Mouse (Mus musculus) bone marrow, adult 2 months (tissue): ENCODE data around the gene Rptor. TPM values are rescaled to one million over a fixed set of nuclear protein-coding genes. Genes with fewer than 3 reads are reported as not detected.

Experiments
- H3K27ac ChIP-seq: fragments of 200-500 bp; 2 replicates; pipeline ENCODE4 v1.5.1; 2012; ENCODE audit warnings: low read depth, mild to moderate bottlenecking, control low read depth, inconsistent platforms, low read length; ENCODE audit not compliant: control insufficient read depth, poor library complexity, insufficient read depth
- H3K4me1 ChIP-seq: fragments of 200-500 bp; 2 replicates; pipeline ENCODE4 v1.6.1; 2011; ENCODE audit warnings: low read length; ENCODE audit not compliant: control insufficient read depth, insufficient read depth
- H3K4me3 ChIP-seq: fragments of 200-500 bp; replicated peaks from 2 replicates; pipeline ENCODE3; 2011; ENCODE audit warnings: mild to moderate bottlenecking, low read depth, low read length, control low read depth; ENCODE audit not compliant: control insufficient read depth
- CTCF ChIP-seq: fragments of 200-500 bp; IDR thresholded peaks from 2 replicates; pipeline ENCODE4 v1.5.1; 2011; ENCODE audit warnings: low read length, control low read depth; ENCODE audit not compliant: control insufficient read depth, insufficient read depth
- POLR2A ChIP-seq: fragments of 200-500 bp; IDR thresholded peaks from 2 replicates; pipeline ENCODE4 v1.6.1; 2011; ENCODE audit warnings: low read depth, mild to moderate bottlenecking, control low read depth, low read length, borderline replicate concordance; ENCODE audit not compliant: control insufficient read depth
- WGBS: fragments of 180-500 bp; shearing (Covaris S2); methylation state at CpG from one replicate; pipeline ENCODE4 v1.1.7; 2018; 5-methylcytosine and 5-hydroxymethylcytosine counted together
- polyA plus RNA-seq: library from polyadenylated mRNA; stranded (reverse); fragments of >200 nt; gene quantifications from 2 replicates; pipeline ENCODE4 v1.2.4, GENCODE M21; 2011; ENCODE audit warnings: low replicate concordance; ENCODE audit not compliant: missing spikeins, insufficient read depth, insufficient read length

The Rptor gene
- polyA plus RNA-seq, 1 experiment = 15.6 TPM

DNA sequence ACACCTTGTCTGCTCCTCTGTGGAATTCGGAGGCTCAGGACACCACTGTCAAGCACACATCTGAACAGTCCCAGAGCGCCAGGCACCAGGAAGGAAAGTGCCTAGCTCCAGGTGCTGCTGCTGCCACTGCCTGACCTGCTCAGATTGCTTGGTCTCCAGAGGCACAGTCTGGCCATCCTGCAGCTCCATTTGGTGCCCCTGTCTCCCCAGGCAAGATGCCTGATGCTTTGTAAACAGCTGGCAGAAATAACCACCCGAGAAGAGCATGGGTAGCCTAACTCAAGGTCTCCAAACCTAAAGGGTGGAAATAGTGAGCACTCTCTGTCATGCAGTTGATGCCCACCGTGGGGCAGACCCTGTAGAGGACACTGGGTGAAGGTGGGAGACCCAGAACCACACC lies 311.7 kb downstream of the Rptor start:
- H3K4me1 ChIP-seq = peaks cover 9% of the 10 kb centered on the region
- 5% methylated on average over 4 of the region's 4 CpGs for WGBS
- H3K27ac ChIP-seq = no peak overlapping the region
- H3K4me3 ChIP-seq = peak overlapping the region; percentile 95
- TF ChIP-seq POLR2A (no peak), CTCF (no peak)

DNA sequence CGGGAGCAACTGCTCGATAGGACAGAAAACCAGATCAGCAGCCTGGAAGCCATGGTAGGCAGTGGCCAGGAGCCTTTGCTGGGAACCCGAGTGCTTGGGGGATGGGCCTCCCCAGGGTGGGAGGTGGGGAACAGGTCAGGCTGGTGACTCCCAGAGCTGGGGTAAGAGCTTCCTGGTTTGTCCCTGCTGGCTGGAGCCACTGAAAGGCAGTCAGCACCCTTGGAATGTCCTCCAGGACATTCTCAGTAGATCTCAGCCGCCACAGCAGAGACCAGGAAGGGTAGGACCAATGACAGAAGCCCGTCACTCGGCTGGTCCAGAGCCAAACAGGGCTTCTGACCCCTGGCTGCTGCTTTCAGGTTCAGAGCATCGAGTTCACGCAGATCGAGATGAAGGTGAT lies 313.0 kb downstream of the Rptor start:
- H3K27ac ChIP-seq = no peak overlapping the region
- WGBS = 70% methylated on average over 9 of the region's 9 CpGs
- no peak overlapping the region for H3K4me3 ChIP-seq
- no peak for TF ChIP-seq CTCF
- TF ChIP-seq POLR2A = no peak
- H3K4me1 ChIP-seq = peaks cover 9% of the 10 kb centered on the region

DNA sequence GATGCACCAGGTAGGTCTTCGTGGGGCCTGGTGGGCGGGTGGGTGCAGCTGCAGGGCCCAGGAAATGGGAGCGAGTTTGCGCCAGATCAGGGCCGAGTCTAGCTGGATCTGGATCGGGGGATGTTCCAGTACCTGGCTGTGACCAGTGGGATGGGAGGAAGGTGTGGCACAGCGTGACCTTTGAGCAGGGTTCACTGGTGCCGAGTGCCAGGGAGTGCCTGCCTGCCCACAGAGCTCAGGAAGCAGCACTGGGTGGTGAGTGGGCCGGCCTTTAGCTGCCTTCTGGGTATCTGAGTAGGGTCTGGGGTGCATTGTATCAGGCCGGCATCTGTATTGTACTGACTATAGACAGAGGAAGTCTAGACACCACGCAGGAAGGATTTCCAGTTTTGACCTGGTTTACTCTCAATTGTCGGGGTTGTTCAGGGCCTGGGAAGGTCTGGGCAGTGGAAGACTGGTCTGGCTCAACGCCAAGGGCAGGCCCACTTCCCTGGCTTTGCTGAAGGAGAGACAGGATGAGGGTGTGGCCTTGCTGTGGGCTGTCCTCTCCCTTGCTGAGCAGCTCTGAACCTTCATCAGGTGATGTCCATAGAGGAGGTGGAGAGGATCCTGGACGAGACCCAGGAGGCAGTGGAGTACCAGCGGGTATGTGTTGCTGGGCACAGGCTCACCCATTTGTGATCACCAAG lies 313.5 kb downstream of the Rptor start:
- WGBS = 59% methylated on average over 15 of the region's 15 CpGs
- no peak overlapping the region for H3K27ac ChIP-seq

DNA sequence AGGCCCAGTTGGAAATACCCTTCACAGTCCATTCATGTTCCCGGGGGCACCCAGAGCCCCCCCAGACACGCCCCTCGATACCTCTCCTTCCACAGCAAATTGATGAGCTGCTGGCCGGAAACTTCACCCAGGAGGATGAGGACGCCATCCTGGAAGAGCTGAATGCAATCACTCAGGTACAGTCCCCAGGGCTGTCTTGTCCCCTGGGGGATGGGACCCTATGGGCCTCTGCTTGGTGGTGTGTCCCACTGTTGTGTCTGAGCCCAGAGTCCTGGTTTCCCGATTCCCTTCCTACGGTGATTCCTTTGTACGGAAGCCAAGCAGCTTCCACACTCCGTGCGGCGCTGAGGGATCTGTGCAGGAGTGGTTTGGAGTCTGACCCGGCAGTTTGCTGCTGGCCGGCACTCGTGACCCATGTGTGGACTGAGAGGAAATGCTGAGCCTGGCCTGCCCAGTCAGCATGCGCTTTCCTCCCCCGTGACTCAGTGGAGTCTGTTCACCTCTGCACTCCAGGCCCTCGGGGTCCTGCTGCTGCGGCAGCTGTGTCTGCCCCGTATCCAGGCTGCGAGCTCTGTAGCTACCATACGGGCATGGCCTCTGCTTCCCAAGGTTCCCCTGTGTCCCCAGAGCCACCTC lies 314.2 kb downstream of the Rptor start:
- 90% methylated on average over 21 of the region's 21 CpGs for WGBS
- peaks cover 9% of the 10 kb centered on the region for H3K4me1 ChIP-seq

More for the DNA sequence above, 313.5 kb downstream of the Rptor start:
- H3K4me1 ChIP-seq = peaks cover 9% of the 10 kb centered on the region
- no peak overlapping the region for H3K4me3 ChIP-seq
- TF ChIP-seq CTCF = no peak
- no peak for TF ChIP-seq POLR2A

GRCm38 (mm10) chr11:119918521-119918920 lies 315.8 kb downstream of the Rptor start:
- TF ChIP-seq POLR2A (no peak), CTCF (no peak)
- WGBS = 87% methylated on average over 7 of the region's 7 CpGs
- Histone ChIP-seq H3K4me3 (no peak overlapping the region), H3K4me1 (peaks cover 5% of the 10 kb centered on the region), H3K27ac (no peak overlapping the region)

More for the DNA sequence above, 314.2 kb downstream of the Rptor start:
- TF ChIP-seq POLR2A = no peak
- no peak for TF ChIP-seq CTCF
- no peak overlapping the region for H3K4me3 ChIP-seq
- no peak overlapping the region for H3K27ac ChIP-seq

DNA sequence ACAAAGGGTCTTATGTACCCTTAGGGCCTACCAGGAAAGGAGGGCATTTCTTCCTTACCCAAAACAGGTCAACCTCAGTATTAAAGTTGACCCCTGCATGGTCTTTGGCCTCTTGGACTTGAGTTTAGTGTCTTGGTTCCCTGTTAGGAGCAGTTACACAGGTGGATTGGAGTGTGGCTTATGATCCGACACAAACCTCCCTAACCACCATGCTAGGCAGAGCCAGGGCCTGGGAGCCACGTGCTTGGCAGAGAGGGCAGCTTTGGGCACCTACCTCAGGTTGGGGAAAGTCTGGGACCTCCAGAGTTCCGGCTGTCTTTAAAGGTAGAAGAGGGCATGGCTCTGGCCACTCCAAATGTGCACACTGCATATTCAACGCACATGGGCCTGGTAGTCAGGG lies 316.7 kb downstream of the Rptor start:
- peaks cover 3% of the 10 kb centered on the region for H3K4me1 ChIP-seq
- WGBS = 91% methylated on average over 4 of the region's 4 CpGs
- no peak overlapping the region for H3K27ac ChIP-seq
- H3K4me3 ChIP-seq = no peak overlapping the region
- TF ChIP-seq CTCF = no peak
- TF ChIP-seq POLR2A = no peak

DNA sequence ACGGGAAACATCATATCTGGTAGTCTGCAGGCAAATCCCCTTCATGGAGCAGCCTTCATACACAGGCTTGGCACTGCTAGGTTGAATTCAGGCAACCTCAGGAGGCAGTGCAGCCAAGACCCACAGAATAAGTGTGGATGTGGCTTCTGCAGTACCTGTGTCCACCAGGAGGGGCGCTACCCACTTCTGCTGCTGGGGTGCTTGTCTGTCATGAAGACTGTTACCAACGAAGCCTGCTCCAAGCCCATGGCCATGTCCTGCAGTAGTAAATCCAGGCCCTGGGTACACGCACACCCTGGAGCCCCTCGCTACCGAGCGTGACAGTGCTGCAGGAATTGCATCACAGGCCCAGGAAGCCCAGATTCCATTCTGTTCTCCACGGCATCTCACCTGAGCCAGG lies 317.2 kb downstream of the Rptor start:
- Histone ChIP-seq H3K4me1 (peaks cover 2% of the 10 kb centered on the region), H3K4me3 (no peak overlapping the region), H3K27ac (no peak overlapping the region)
- WGBS = 62% methylated on average over 8 of the region's 8 CpGs
- TF ChIP-seq CTCF (peak; percentile 84), POLR2A (no peak)

GRCm38 (mm10) chr11:119920668-119921067 lies 318.0 kb downstream of the Rptor start:
- TF ChIP-seq CTCF = no peak
- TF ChIP-seq POLR2A = no peak
- 88% methylated on average over 5 of the region's 5 CpGs for WGBS
- H3K4me3 ChIP-seq = no peak overlapping the region
- H3K27ac ChIP-seq = no peak overlapping the region
- no peaks in the 10 kb centered on the region for H3K4me1 ChIP-seq
